Mouse (Mus musculus) forebrain, embryonic 11.5 days (tissue): ENCODE results near the gene Ppox. TPM values are rescaled to one million over a fixed set of nuclear protein-coding genes. Genes with fewer than 3 reads are reported as not detected.
A peak's percentile ranks its signal among the peaks of the same experiment; 100 is the strongest.
"Not testable (repeated sequence)": the region's sequence is repeated elsewhere in the genome, so short reads cannot be mapped to it uniquely, and the experiment has no call there.

Experiments used
- ATAC-seq: fragments of 200-750 bp; cut with Nextera tagmentation; replicated peaks from 2 replicates; pipeline ENCODE4 v1.8.0; 2017; ENCODE audit warnings: moderate TSS enrichment; ENCODE audit not compliant: low FRiP score
- DNase-seq: peaks from one replicate; pipeline ENCODE4 v3.0.0-alpha.2; 2017; ENCODE audit warnings: low spot score
- H3K27ac ChIP-seq: fragments of 300-500 bp; sonication (generic); 2 replicates; pipeline ENCODE4 v1.5.1; 2014; ENCODE audit warnings: low read depth, low read length
- H3K27me3 ChIP-seq: fragments of 300-500 bp; sonication (generic); 2 replicates; pipeline ENCODE4 v1.6.1; 2014; ENCODE audit warnings: mild to moderate bottlenecking, low read length, mixed read lengths; ENCODE audit not compliant: control insufficient read depth, insufficient read depth
- H3K36me3 ChIP-seq: fragments of 300-500 bp; sonication (generic); 2 replicates; pipeline ENCODE4 v1.6.1; 2014; ENCODE audit warnings: mild to moderate bottlenecking, low read length, moderate library complexity, mixed read lengths; ENCODE audit not compliant: control insufficient read depth, insufficient read depth
- H3K4me1 ChIP-seq: fragments of 300-500 bp; sonication (generic); replicated peaks from 2 replicates; pipeline ENCODE4 v1.6.1; 2014; ENCODE audit warnings: low read length, mixed read lengths; ENCODE audit not compliant: control insufficient read depth, insufficient read depth
- H3K4me2 ChIP-seq: fragments of 300-500 bp; sonication (generic); 2 replicates; pipeline ENCODE4 v1.6.1; 2014; ENCODE audit warnings: low read depth, mild to moderate bottlenecking, low read length, moderate library complexity, mixed read lengths; ENCODE audit not compliant: severe bottlenecking
- H3K4me3 ChIP-seq: fragments of 300-500 bp; sonication (generic); 2 replicates; pipeline ENCODE4 v1.5.1; 2014; ENCODE audit warnings: low read depth, low read length
- H3K9ac ChIP-seq: fragments of 300-500 bp; sonication (generic); 2 replicates; pipeline ENCODE4 v1.6.1; 2014; ENCODE audit warnings: low read length
- H3K9me3 ChIP-seq: fragments of 300-500 bp; sonication (generic); 2 replicates; pipeline ENCODE4 v1.6.1; 2016; ENCODE audit warnings: low read length, mixed read lengths; ENCODE audit not compliant: control insufficient read depth
- WGBS: fragments of 180-500 bp; shearing (Covaris S2); extraction: QIAGEN DNeasy Blood & Tissue Kit; methylation state at CpG from one replicate; pipeline ENCODE4 v1.1.7; 2014; 5-methylcytosine and 5-hydroxymethylcytosine counted together
- polyA plus RNA-seq: library from polyadenylated mRNA; unstranded; fragments of >200 nt; fragmentation: Nextera tagmentation; extraction: Ambion mirVana; gene quantifications from 2 replicates; pipeline ENCODE4 v1.2.1, GENCODE M21; 2014

The Ppox gene
- polyA plus RNA-seq, 1 experiment from 2014 or later, result 67.6 TPM

GRCm38 (mm10) chr1:171247453-171247841 lies 33.5 kb downstream of the Ppox start:
- 16% methylated on average over 13 of the region's 13 CpGs for WGBS
- no peaks in the 10 kb centered on the region for H3K27me3 ChIP-seq
- ATAC-seq (peak; percentile 11), DNase-seq (peak; percentile 57)
- peak overlapping the region; percentile 81 for H3K4me3 ChIP-seq
- no peaks in the 10 kb centered on the region for H3K9me3 ChIP-seq
- peaks cover 30% of the 10 kb centered on the region for H3K4me1 ChIP-seq
- H3K9ac ChIP-seq, result peak overlapping the region; percentile 92
- H3K36me3 ChIP-seq, result no peaks in the 10 kb centered on the region; the same call in 1 of the 2 replicates
- H3K4me2 ChIP-seq, result peak overlapping the region; percentile 50
- H3K27ac ChIP-seq, result peak overlapping the region; percentile 63

GRCm38 (mm10) chr1:171246709-171247452 lies 34.1 kb downstream of the Ppox start:
- Histone ChIP-seq H3K9me3 (no peaks in the 10 kb centered on the region), H3K27ac (peak overlapping the region; percentile 63), H3K36me3 (no peaks in the 10 kb centered on the region; the same call in 1 of the 2 replicates), H3K4me2 (peak overlapping the region; percentile 78), H3K4me3 (peak overlapping the region; percentile 81), H3K27me3 (no peaks in the 10 kb centered on the region), H3K9ac (peak overlapping the region; percentile 92), H3K4me1 (peaks cover 25% of the 10 kb centered on the region)
- ATAC-seq, result peak; percentile 91
- WGBS, result under 1% methylated on average over 41 of the region's 41 CpGs
- DNase-seq, result peak; percentile 99

GRCm38 (mm10) chr1:171245353-171245752 lies 35.6 kb downstream of the Ppox start:
- H3K27ac ChIP-seq, result no peak overlapping the region
- no peaks in the 10 kb centered on the region; the same call in 1 of the 2 replicates for H3K36me3 ChIP-seq
- no peaks in the 10 kb centered on the region for H3K9me3 ChIP-seq
- 87% methylated on average over 8 of the region's 8 CpGs for WGBS
- no peak overlapping the region for H3K4me2 ChIP-seq
- ATAC-seq (no peak), DNase-seq (no peak)
- H3K4me3 ChIP-seq, result no peak overlapping the region
- H3K9ac ChIP-seq, result no peak overlapping the region
- peaks cover 13% of the 10 kb centered on the region for H3K4me1 ChIP-seq
- H3K27me3 ChIP-seq, result no peaks in the 10 kb centered on the region

- H3K9me3 ChIP-seq, H3K27me3 ChIP-seq, H3K4me2 ChIP-seq, H3K9ac ChIP-seq, H3K36me3 ChIP-seq, H3K27ac ChIP-seq, H3K4me1 ChIP-seq, H3K4me3 ChIP-seq, DNase-seq, ATAC-seq: not testable (repeated sequence)
- WGBS, result 82% methylated on average over 12 of the region's 12 CpGs
Measured at GRCm38 (mm10) chr1:171241952-171242351, 39.0 kb downstream of the Ppox start.

- Histone ChIP-seq H3K9ac (no peak overlapping the region), H3K27me3 (no peaks in the 10 kb centered on the region), H3K4me3 (no peak overlapping the region), H3K4me2 (no peak overlapping the region), H3K27ac (no peak overlapping the region), H3K9me3 (no peaks in the 10 kb centered on the region), H3K4me1 (0 out of 2 replicates have a peak, but pooled peaks cover 3% of the 10 kb centered on the region), H3K36me3 (peaks cover 15% of the 10 kb centered on the region; the same call in 1 of the 2 replicates)
- WGBS, result 91% methylated on average over 10 of the region's 10 CpGs
- ATAC-seq (no peak), DNase-seq (no peak)
Measured at GRCm38 (mm10) chr1:171240911-171241310, 40.1 kb downstream of the Ppox start.

GRCm38 (mm10) chr1:171239992-171240744 lies 40.8 kb downstream of the Ppox start:
- no peak overlapping the region for H3K27ac ChIP-seq
- no peak overlapping the region for H3K9ac ChIP-seq
- no peak overlapping the region for H3K4me2 ChIP-seq
- 82% methylated on average over 15 of the region's 15 CpGs for WGBS
- H3K27me3 ChIP-seq, result no peaks in the 10 kb centered on the region
- no peaks in the 10 kb centered on the region for H3K9me3 ChIP-seq
- DNase-seq, result no peak
- H3K36me3 ChIP-seq, result peaks cover 16% of the 10 kb centered on the region; the same call in 1 of the 2 replicates
- no peak overlapping the region for H3K4me3 ChIP-seq
- no peak for ATAC-seq
- H3K4me1 ChIP-seq, result no peaks in the 10 kb centered on the region

- Histone ChIP-seq H3K27me3 (no peaks in the 10 kb centered on the region), H3K4me2 (no peak overlapping the region), H3K36me3 (peaks cover 16% of the 10 kb centered on the region; the same call in 1 of the 2 replicates), H3K4me1 (no peaks in the 10 kb centered on the region), H3K9ac (no peak overlapping the region), H3K27ac (no peak overlapping the region), H3K9me3 (no peaks in the 10 kb centered on the region), H3K4me3 (no peak overlapping the region)
- WGBS, result 73% methylated on average over 14 of the region's 14 CpGs
- peak; percentile 76 for DNase-seq
- ATAC-seq, result no peak
Measured at GRCm38 (mm10) chr1:171238463-171238862, 42.5 kb downstream of the Ppox start.

- Histone ChIP-seq H3K27ac (no peak overlapping the region), H3K36me3 (peaks cover 16% of the 10 kb centered on the region; the same call in 1 of the 2 replicates), H3K4me3 (no peak overlapping the region), H3K9ac (no peak overlapping the region), H3K9me3 (no peaks in the 10 kb centered on the region), H3K4me1 (no peaks in the 10 kb centered on the region), H3K27me3 (no peaks in the 10 kb centered on the region), H3K4me2 (no peak overlapping the region)
- ATAC-seq (no peak), DNase-seq (no peak)
- 80% methylated on average over 6 of the region's 6 CpGs for WGBS
Measured at GRCm38 (mm10) chr1:171237438-171237837, 43.5 kb downstream of the Ppox start.
